22 mouse cellular contexts compared by ENCODE assay signal in genomic region chr14:77024499-77024898, GRCm38 (mm10). TPM values are rescaled to one million over a fixed set of nuclear protein-coding genes. Genes with fewer than 3 reads are reported as not detected.
DNase-seq lines count a peak whose midpoint lies in the region; ATAC-seq lines count a peak whose summit lies in the region.
"Had no signal": no experiment of that assay in that cellular context is flagged by ENCODE, and none has a peak within 500 bp of the region (broad histone marks: within the 10 kb centered on the region; RNA-seq: fewer than 3 reads in every experiment).

No protein-coding gene starts in this region.

- H3K4me1 ChIP-seq in heart, embryonic 11.5 days (ENCODE audit: control insufficient read depth, insufficient read depth, low read length): peaks cover under 1% of the 10 kb centered on the region; the same call in 1 of the 2 replicates
- H3K4me1 ChIP-seq: forebrain, embryonic 12.5 days; forebrain, embryonic 15.5 days; heart, embryonic 10.5 days; hindbrain, embryonic 12.5 days; hindbrain, embryonic 15.5 days had no signal

- no peaks in the 10 kb centered on the region for H3K9me3 ChIP-seq in heart, embryonic 11.5 days (replicated peaks; ENCODE audit: control insufficient read depth, low read length)
- H3K9me3 ChIP-seq: embryonic facial prominence, embryonic 12.5 days; forebrain, embryonic 12.5 days; forebrain, embryonic 15.5 days; heart, embryonic 10.5 days; hindbrain, embryonic 12.5 days; hindbrain, embryonic 15.5 days had no signal

- H3K36me3 ChIP-seq in heart, embryonic 11.5 days (ENCODE audit: control insufficient read depth, insufficient read depth, low read length): no peaks in the 10 kb centered on the region
- H3K36me3 ChIP-seq: embryonic facial prominence, embryonic 12.5 days; forebrain, embryonic 12.5 days; forebrain, embryonic 15.5 days; hindbrain, embryonic 12.5 days; hindbrain, embryonic 15.5 days had no signal

- H3K9ac ChIP-seq in heart, embryonic 11.5 days (ENCODE audit: low read depth, low read length): no peak overlapping the region
- H3K9ac ChIP-seq: embryonic facial prominence, embryonic 12.5 days; forebrain, embryonic 12.5 days; forebrain, embryonic 15.5 days; hindbrain, embryonic 12.5 days; hindbrain, embryonic 15.5 days had no signal

- no peaks in the 10 kb centered on the region for H3K27me3 ChIP-seq in heart, embryonic 11.5 days (ENCODE audit: control insufficient read depth, insufficient read depth, low read length)
- H3K27me3 ChIP-seq: embryonic facial prominence, embryonic 12.5 days; forebrain, embryonic 12.5 days; forebrain, embryonic 15.5 days; hindbrain, embryonic 12.5 days; hindbrain, embryonic 15.5 days had no signal

- WGBS in heart, embryonic 11.5 days (ENCODE audit: insufficient replicate concordance): 83% methylated on average over 3 of the region's 3 CpGs

- peak; percentile 34 for DNase-seq in adrenal gland, postnatal 10 days
- no peak for DNase-seq in adrenal gland, postnatal 4 days (ENCODE audit: low spot score in 2 of 2)
- peak; percentile 33 for DNase-seq in heart, adult 11 months
- peak; percentile 18 for DNase-seq in brain, adult 2 months (ENCODE audit: low read depth, low spot score)
- no peak for DNase-seq in spleen, adult 12 weeks (ENCODE audit: low spot score)
- DNase-seq: cerebellum, adult 11-12 months; cerebellum, adult 8-10 months; cerebellum, postnatal 14 days; gastrocnemius, postnatal 25 days; heart, adult 2 months; kidney, adult 2 months had no signal

- no peak for ATAC-seq in heart, embryonic 11.5 days (replicated peaks; ENCODE audit: insufficient number of reproducible peaks, low FRiP score, low TSS enrichment)
- ATAC-seq: CD4-positive, CD25-positive, alpha-beta regulatory T cell, adult 4 months; forebrain, embryonic 15.5 days; intestine, postnatal 0 days had no signal

- no peak overlapping the region for H3K4me3 ChIP-seq in heart, embryonic 11.5 days (ENCODE audit: low read depth, low read length)
- H3K4me3 ChIP-seq: embryonic facial prominence, embryonic 12.5 days; erythroblast, embryonic 14.5 days; forebrain, embryonic 12.5 days; forebrain, embryonic 15.5 days; heart, adult 2 months; heart, embryonic 10.5 days; hindbrain, embryonic 12.5 days; hindbrain, embryonic 15.5 days had no signal

- H3K27ac ChIP-seq in heart, embryonic 11.5 days (ENCODE audit: low read depth, low read length): no peak overlapping the region
- H3K27ac ChIP-seq: embryonic facial prominence, embryonic 12.5 days; forebrain, embryonic 12.5 days; forebrain, embryonic 15.5 days; heart, adult 2 months; heart, embryonic 10.5 days; hindbrain, embryonic 12.5 days; hindbrain, embryonic 15.5 days had no signal

- no peak overlapping the region for H3K4me2 ChIP-seq in heart, embryonic 11.5 days
- H3K4me2 ChIP-seq: embryonic facial prominence, embryonic 12.5 days; forebrain, embryonic 12.5 days; forebrain, embryonic 15.5 days; hindbrain, embryonic 12.5 days; hindbrain, embryonic 15.5 days had no signal

RNA-seq across cellular contexts. Expression of gene Ccdc122, which starts 12.1 kb away (rescaled TPM):
- 1 to 10 TPM; 4.4 to 7.5 TPM for total RNA-seq in adrenal gland, postnatal 10 days (2021)
- total RNA-seq in adrenal gland, postnatal 4 days (2021): 10 to 100 TPM in 1 of 2 experiments, 1 to 10 TPM in 1; 9.4 to 12.9 TPM
- polyA plus RNA-seq in heart, embryonic 11.5 days (2014; fragmentation: Nextera tagmentation; extraction: Ambion mirVana): 2.2 and 2.6 TPM in 2 replicates
- total RNA-seq: MEL had no signal
- polyA plus RNA-seq: erythroblast, embryonic 14.5 days had no signal

RNA-seq across cellular contexts. Expression of gene Lacc1, which starts 12.2 kb away (rescaled TPM):
- 1 to 10 TPM; 9.7 to 9.8 TPM for total RNA-seq in adrenal gland, postnatal 10 days (2021)
- 10 to 100 TPM; 15.5 to 16.8 TPM for total RNA-seq in adrenal gland, postnatal 4 days (2021)
- polyA plus RNA-seq in heart, embryonic 11.5 days (2014; fragmentation: Nextera tagmentation; extraction: Ambion mirVana): 9.4 and 10.4 TPM in 2 replicates
- total RNA-seq: MEL had no signal
- polyA plus RNA-seq: erythroblast, embryonic 14.5 days had no signal

Comparison
In these comparisons a context has a peak if more than half of its experiments do, and no peak if none do; other contexts are left out.
1. DNase-seq: peak in adrenal gland, postnatal 10 days (single experiment), heart, adult 11 months (single experiment) and brain, adult 2 months (single experiment); none in adrenal gland, postnatal 4 days (0 of 2) and spleen, adult 12 weeks (single experiment).